Mouse (Mus musculus): ENCODE results near the gene Dph3.

GRCm38 (mm10) chr14:32106911-32107310 is 21.4 kb upstream of the Dph3 start:
- TF ChIP-seq CTCF (IDR thresholded peaks at IDR 0.05; ENCODE audit: borderline replicate concordance, extremely low read depth, insufficient read depth, insufficient read length) (no peak), POLR2A (IDR thresholded peaks at IDR 0.05; ENCODE audit: borderline replicate concordance, extremely low read depth, insufficient read depth, insufficient read length, poor library complexity, severe bottlenecking) (no peak)

All from brain, embryonic 14.5 days (tissue).